Mouse (Mus musculus) macrophage (primary cell): Measurements from ENCODE around the gene Rgs3. TPM values are rescaled to one million over a fixed set of nuclear protein-coding genes. Genes with fewer than 3 reads are reported as not detected.

Experiments used
- H3K27ac ChIP-seq: fragments of 350-480 bp; formaldehyde crosslinking; 2 replicates; pipeline ENCODE4 v1.9.0; 2021
- H3K36me3 ChIP-seq: fragments of 350-480 bp; formaldehyde crosslinking; 2 replicates; pipeline ENCODE4 v1.9.0; 2021; ENCODE audit errors: inconsistent target
- H3K4me3 ChIP-seq: fragments of 350-480 bp; formaldehyde crosslinking; 2 replicates; pipeline ENCODE4 v1.9.0; 2021; ENCODE audit errors: inconsistent target
- H3K79me2 ChIP-seq: fragments of 350-480 bp; formaldehyde crosslinking; 2 replicates; pipeline ENCODE4 v1.9.0; 2021; ENCODE audit errors: inconsistent target
- WGBS: methylation state at CpG from one replicate; pipeline ENCODE4 v1.1.7; 2026; ENCODE audit warnings: inconsistent platforms; ENCODE audit not compliant: missing documents; 5-methylcytosine and 5-hydroxymethylcytosine counted together
- polyA plus RNA-seq: library from polyadenylated mRNA; stranded (reverse); fragments of 250-400 nt; gene quantifications from 3 replicates; pipeline ENCODE4 v1.2.4, GENCODE M21; 2018; ENCODE audit warnings: inconsistent platforms

Rgs3 gene
- polyA plus RNA-seq, 1 experiment from 2014 or later: 17.4 TPM

- WGBS: 89% methylated on average over 9 of the region's 9 CpGs
- no peaks in the 10 kb centered on the region for H3K36me3 ChIP-seq
Measured at GRCm38 (mm10) chr4:62679157-62679556, 119.5 kb downstream of the Rgs3 start.

GRCm38 (mm10) chr4:62681467-62681866 lies 121.8 kb downstream of the Rgs3 start:
- 7% methylated on average over 11 of the region's 11 CpGs for WGBS
- H3K4me3 ChIP-seq: no peak overlapping the region
- no peaks in the 10 kb centered on the region; the same call in 1 of the 2 replicates for H3K79me2 ChIP-seq
- no peaks in the 10 kb centered on the region for H3K36me3 ChIP-seq
- no peak overlapping the region for H3K27ac ChIP-seq

More at GRCm38 (mm10) chr4:62679157-62679556, 119.5 kb downstream of the Rgs3 start:
- no peak overlapping the region for H3K27ac ChIP-seq
- H3K4me3 ChIP-seq: no peak overlapping the region
- no peaks in the 10 kb centered on the region; the same call in 1 of the 2 replicates for H3K79me2 ChIP-seq

- WGBS: 85% methylated on average over 8 of the region's 8 CpGs
- no peak overlapping the region for H3K27ac ChIP-seq
- H3K79me2 ChIP-seq: no peaks in the 10 kb centered on the region
- no peak overlapping the region for H3K4me3 ChIP-seq
- no peaks in the 10 kb centered on the region for H3K36me3 ChIP-seq
Measured at GRCm38 (mm10) chr4:62682371-62682770, 122.7 kb downstream of the Rgs3 start.

GRCm38 (mm10) chr4:62683148-62683547 lies 123.5 kb downstream of the Rgs3 start:
- 95% methylated on average over 6 of the region's 6 CpGs for WGBS
- H3K79me2 ChIP-seq: no peaks in the 10 kb centered on the region
- no peaks in the 10 kb centered on the region for H3K36me3 ChIP-seq
- no peak overlapping the region for H3K4me3 ChIP-seq
- no peak overlapping the region for H3K27ac ChIP-seq

- H3K27ac ChIP-seq: no peak overlapping the region
- H3K79me2 ChIP-seq: no peaks in the 10 kb centered on the region
- 92% methylated on average over 3 of the region's 3 CpGs for WGBS
- H3K36me3 ChIP-seq: no peaks in the 10 kb centered on the region
- no peak overlapping the region for H3K4me3 ChIP-seq
Measured at GRCm38 (mm10) chr4:62684351-62684750, 124.7 kb downstream of the Rgs3 start.

GRCm38 (mm10) chr4:62685268-62685667 lies 125.6 kb downstream of the Rgs3 start:
- 50% methylated on average over 10 of the region's 10 CpGs for WGBS
- H3K36me3 ChIP-seq: no peaks in the 10 kb centered on the region
- H3K79me2 ChIP-seq: no peaks in the 10 kb centered on the region
- H3K4me3 ChIP-seq: no peak overlapping the region
- no peak overlapping the region for H3K27ac ChIP-seq

GRCm38 (mm10) chr4:62686769-62687168 lies 127.1 kb downstream of the Rgs3 start:
- Histone ChIP-seq H3K36me3 (no peaks in the 10 kb centered on the region), H3K27ac (no peak overlapping the region), H3K4me3 (no peak overlapping the region), H3K79me2 (no peaks in the 10 kb centered on the region)
- 37% methylated on average over 1 of the region's 1 CpGs for WGBS

- Histone ChIP-seq H3K4me3 (no peak overlapping the region), H3K36me3 (no peaks in the 10 kb centered on the region), H3K27ac (no peak overlapping the region), H3K79me2 (no peaks in the 10 kb centered on the region)
- 93% methylated on average over 5 of the region's 5 CpGs for WGBS
Measured at GRCm38 (mm10) chr4:62688142-62688541, 128.5 kb downstream of the Rgs3 start.

- Histone ChIP-seq H3K79me2 (no peaks in the 10 kb centered on the region), H3K27ac (no peak overlapping the region), H3K4me3 (no peak overlapping the region), H3K36me3 (no peaks in the 10 kb centered on the region)
- WGBS: 90% methylated on average over 3 of the region's 4 CpGs
Measured at GRCm38 (mm10) chr4:62690997-62691396, 131.3 kb downstream of the Rgs3 start.

- Histone ChIP-seq H3K4me3 (no peak overlapping the region), H3K36me3 (no peaks in the 10 kb centered on the region), H3K27ac (no peak overlapping the region), H3K79me2 (no peaks in the 10 kb centered on the region)
- WGBS: 90% methylated on average over 1 of the region's 1 CpGs
Measured at GRCm38 (mm10) chr4:62691625-62692024, 132.0 kb downstream of the Rgs3 start.

- 62% methylated on average over 10 of the region's 10 CpGs for WGBS
- Histone ChIP-seq H3K36me3 (no peaks in the 10 kb centered on the region), H3K27ac (no peak overlapping the region), H3K4me3 (no peak overlapping the region), H3K79me2 (no peaks in the 10 kb centered on the region)
Measured at GRCm38 (mm10) chr4:62693839-62694238, 134.2 kb downstream of the Rgs3 start.

GRCm38 (mm10) chr4:62694703-62695439 lies 135.2 kb downstream of the Rgs3 start:
- Histone ChIP-seq H3K79me2 (peaks cover 6% of the 10 kb centered on the region; the same call in 1 of the 2 replicates), H3K27ac (no peak overlapping the region), H3K4me3 (no peak overlapping the region), H3K36me3 (no peaks in the 10 kb centered on the region)
- 92% methylated on average over 11 of the region's 11 CpGs for WGBS

GRCm38 (mm10) chr4:62695523-62695922 lies 135.9 kb downstream of the Rgs3 start:
- Histone ChIP-seq H3K4me3 (no peak overlapping the region), H3K36me3 (no peaks in the 10 kb centered on the region), H3K27ac (no peak overlapping the region), H3K79me2 (peaks cover 13% of the 10 kb centered on the region; the same call in 1 of the 2 replicates)
- 57% methylated on average over 7 of the region's 8 CpGs for WGBS

- H3K36me3 ChIP-seq: 0 out of 2 replicates have a peak, but pooled peaks cover 3% of the 10 kb centered on the region
- WGBS: 54% methylated on average over 4 of the region's 13 CpGs
- H3K27ac ChIP-seq: no peak overlapping the region
- peaks cover 17% of the 10 kb centered on the region; the same call in 1 of the 2 replicates for H3K79me2 ChIP-seq
- no peak overlapping the region for H3K4me3 ChIP-seq
Measured at GRCm38 (mm10) chr4:62695946-62696345, 136.3 kb downstream of the Rgs3 start.

GRCm38 (mm10) chr4:62696699-62697404 lies 137.2 kb downstream of the Rgs3 start:
- Histone ChIP-seq H3K36me3 (0 out of 2 replicates have a peak, but pooled peaks cover 6% of the 10 kb centered on the region), H3K27ac (no peak overlapping the region), H3K4me3 (no peak overlapping the region), H3K79me2 (peaks cover 25% of the 10 kb centered on the region; the same call in 1 of the 2 replicates)
- WGBS: 84% methylated on average over 6 of the region's 7 CpGs
